Mouse (Mus musculus): ENCODE results near the gene Slc35g1.

GRCm38 (mm10) chr19:38363879-38364659, 31.7 kb upstream of the Slc35g1 start:
- TF ChIP-seq CTCF (IDR thresholded peaks at IDR 0.05; ENCODE audit: low read depth, low read length) (no peak), GATA1 (IDR thresholded peaks at IDR 0.05; ENCODE audit: borderline replicate concordance, low read length) (no peak), GATA2 (IDR thresholded peaks at IDR 0.05; ENCODE audit: borderline replicate concordance, low read depth, low read length) (no peak)
